Mouse (Mus musculus): ENCODE results near the gene Mpg. TPM values are rescaled to one million over a fixed set of nuclear protein-coding genes. Genes with fewer than 3 reads are reported as not detected.
A peak's percentile ranks its signal among the peaks of the same experiment; 100 is the strongest.

The Mpg gene
- polyA plus RNA-seq, 1 experiment from 2014 or later, result 24.8 TPM

- Histone ChIP-seq H3K4me1 (ENCODE audit: control insufficient read depth, insufficient read depth, low read length) (no peaks in the 10 kb centered on the region), H3K27me3 (ENCODE audit: control insufficient read depth, insufficient read depth, low read length) (no peaks in the 10 kb centered on the region), H3K36me3 (ENCODE audit: control insufficient read depth, insufficient read depth, low read length) (no peaks in the 10 kb centered on the region), H3K9me3 (ENCODE audit: control insufficient read depth, low read length) (no peaks in the 10 kb centered on the region), H3K27ac (ENCODE audit: low read depth, low read length) (no peak overlapping the region), H3K4me2 (no peak overlapping the region), H3K4me3 (ENCODE audit: low read depth, low read length) (no peak overlapping the region), H3K9ac (ENCODE audit: low read length) (no peak overlapping the region)
- WGBS, result 79% methylated on average over 9 of the region's 9 CpGs
- DNase-seq (ENCODE audit: low spot score, missing footprints) (peak; percentile 39), ATAC-seq (ENCODE audit: low FRiP score) (no peak)
Measured at GRCm38 (mm10) chr11:32190119-32190518, 36.2 kb upstream of the Mpg start.

GRCm38 (mm10) chr11:32190603-32191110 is 35.6 kb upstream of the Mpg start:
- ATAC-seq (ENCODE audit: low FRiP score) (no peak), DNase-seq (ENCODE audit: low spot score, missing footprints) (peak; percentile 81)
- no peak overlapping the region for H3K9ac ChIP-seq (ENCODE audit: low read length)
- no peak overlapping the region for H3K4me3 ChIP-seq (ENCODE audit: low read depth, low read length)
- H3K9me3 ChIP-seq (ENCODE audit: control insufficient read depth, low read length), result no peaks in the 10 kb centered on the region
- no peaks in the 10 kb centered on the region for H3K27me3 ChIP-seq (ENCODE audit: control insufficient read depth, insufficient read depth, low read length)
- no peaks in the 10 kb centered on the region for H3K4me1 ChIP-seq (ENCODE audit: control insufficient read depth, insufficient read depth, low read length)
- no peaks in the 10 kb centered on the region for H3K36me3 ChIP-seq (ENCODE audit: control insufficient read depth, insufficient read depth, low read length)
- no peak overlapping the region for H3K27ac ChIP-seq (ENCODE audit: low read depth, low read length)
- no peak overlapping the region for H3K4me2 ChIP-seq
- 77% methylated on average over 13 of the region's 13 CpGs for WGBS

- H3K27me3 ChIP-seq (ENCODE audit: control insufficient read depth, insufficient read depth, low read length), result no peaks in the 10 kb centered on the region
- WGBS, result 94% methylated on average over 10 of the region's 10 CpGs
Measured at GRCm38 (mm10) chr11:32193156-32193555, 33.1 kb upstream of the Mpg start.

GRCm38 (mm10) chr11:32194086-32194485 is 32.2 kb upstream of the Mpg start:
- ATAC-seq (ENCODE audit: low FRiP score) (no peak), DNase-seq (ENCODE audit: low spot score, missing footprints) (peak; percentile 49)
- no peak overlapping the region for H3K4me2 ChIP-seq
- WGBS, result 87% methylated on average over 10 of the region's 10 CpGs
- no peak overlapping the region for H3K9ac ChIP-seq (ENCODE audit: low read length)
- H3K27me3 ChIP-seq (ENCODE audit: control insufficient read depth, insufficient read depth, low read length), result no peaks in the 10 kb centered on the region
- no peak overlapping the region for H3K27ac ChIP-seq (ENCODE audit: low read depth, low read length)
- no peaks in the 10 kb centered on the region for H3K9me3 ChIP-seq (ENCODE audit: control insufficient read depth, low read length)
- H3K36me3 ChIP-seq (ENCODE audit: control insufficient read depth, insufficient read depth, low read length), result no peaks in the 10 kb centered on the region
- no peaks in the 10 kb centered on the region for H3K4me1 ChIP-seq (ENCODE audit: control insufficient read depth, insufficient read depth, low read length)
- H3K4me3 ChIP-seq (ENCODE audit: low read depth, low read length), result no peak overlapping the region

More at GRCm38 (mm10) chr11:32193156-32193555, 33.1 kb upstream of the Mpg start:
- ATAC-seq (ENCODE audit: low FRiP score) (no peak), DNase-seq (ENCODE audit: low spot score, missing footprints) (peak; percentile 31)
- no peaks in the 10 kb centered on the region for H3K4me1 ChIP-seq (ENCODE audit: control insufficient read depth, insufficient read depth, low read length)
- no peak overlapping the region for H3K4me2 ChIP-seq
- H3K9me3 ChIP-seq (ENCODE audit: control insufficient read depth, low read length), result no peaks in the 10 kb centered on the region
- no peak overlapping the region for H3K27ac ChIP-seq (ENCODE audit: low read depth, low read length)
- no peak overlapping the region for H3K9ac ChIP-seq (ENCODE audit: low read length)
- H3K36me3 ChIP-seq (ENCODE audit: control insufficient read depth, insufficient read depth, low read length), result no peaks in the 10 kb centered on the region
- H3K4me3 ChIP-seq (ENCODE audit: low read depth, low read length), result no peak overlapping the region

GRCm38 (mm10) chr11:32194626-32195025 is 31.7 kb upstream of the Mpg start:
- no peaks in the 10 kb centered on the region for H3K27me3 ChIP-seq (ENCODE audit: control insufficient read depth, insufficient read depth, low read length)
- no peaks in the 10 kb centered on the region for H3K4me1 ChIP-seq (ENCODE audit: control insufficient read depth, insufficient read depth, low read length)
- H3K9ac ChIP-seq (ENCODE audit: low read length), result no peak overlapping the region
- DNase-seq (ENCODE audit: low spot score, missing footprints), result no peak
- H3K27ac ChIP-seq (ENCODE audit: low read depth, low read length), result no peak overlapping the region
- H3K36me3 ChIP-seq (ENCODE audit: control insufficient read depth, insufficient read depth, low read length), result no peaks in the 10 kb centered on the region
- no peak overlapping the region for H3K4me3 ChIP-seq (ENCODE audit: low read depth, low read length)
- no peak for ATAC-seq (ENCODE audit: low FRiP score)
- H3K9me3 ChIP-seq (ENCODE audit: control insufficient read depth, low read length), result no peaks in the 10 kb centered on the region
- WGBS, result 81% methylated on average over 5 of the region's 5 CpGs
- H3K4me2 ChIP-seq, result no peak overlapping the region

GRCm38 (mm10) chr11:32195867-32196540 is 30.3 kb upstream of the Mpg start:
- H3K4me2 ChIP-seq, result no peak overlapping the region
- WGBS, result 31% methylated on average over 11 of the region's 11 CpGs

GRCm38 (mm10) chr11:32196727-32197126 is 29.6 kb upstream of the Mpg start:
- H3K36me3 ChIP-seq (ENCODE audit: control insufficient read depth, insufficient read depth, low read length), result no peaks in the 10 kb centered on the region
- WGBS, result 75% methylated on average over 6 of the region's 6 CpGs
- no peak overlapping the region for H3K4me3 ChIP-seq (ENCODE audit: low read depth, low read length)
- ATAC-seq (ENCODE audit: low FRiP score) (no peak), DNase-seq (ENCODE audit: low spot score, missing footprints) (peak; percentile 37)
- H3K4me2 ChIP-seq, result no peak overlapping the region
- no peaks in the 10 kb centered on the region for H3K27me3 ChIP-seq (ENCODE audit: control insufficient read depth, insufficient read depth, low read length)
- H3K4me1 ChIP-seq (ENCODE audit: control insufficient read depth, insufficient read depth, low read length), result no peaks in the 10 kb centered on the region
- H3K9me3 ChIP-seq (ENCODE audit: control insufficient read depth, low read length), result no peaks in the 10 kb centered on the region
- H3K9ac ChIP-seq (ENCODE audit: low read length), result no peak overlapping the region
- no peak overlapping the region for H3K27ac ChIP-seq (ENCODE audit: low read depth, low read length)

More at GRCm38 (mm10) chr11:32195867-32196540, 30.3 kb upstream of the Mpg start:
- ATAC-seq (ENCODE audit: low FRiP score), result no peak; the same call in 1 of the 2 replicates
- Histone ChIP-seq H3K27me3 (ENCODE audit: control insufficient read depth, insufficient read depth, low read length) (no peaks in the 10 kb centered on the region), H3K36me3 (ENCODE audit: control insufficient read depth, insufficient read depth, low read length) (no peaks in the 10 kb centered on the region), H3K4me1 (ENCODE audit: control insufficient read depth, insufficient read depth, low read length) (no peaks in the 10 kb centered on the region), H3K9me3 (ENCODE audit: control insufficient read depth, low read length) (no peaks in the 10 kb centered on the region), H3K4me3 (ENCODE audit: low read depth, low read length) (no peak overlapping the region), H3K27ac (ENCODE audit: low read depth, low read length) (no peak overlapping the region), H3K9ac (ENCODE audit: low read length) (no peak overlapping the region)
- DNase-seq (ENCODE audit: low spot score, missing footprints), result peak; percentile 69

- Histone ChIP-seq H3K27me3 (ENCODE audit: control insufficient read depth, insufficient read depth, low read length) (no peaks in the 10 kb centered on the region), H3K9me3 (ENCODE audit: control insufficient read depth, low read length) (no peaks in the 10 kb centered on the region), H3K9ac (ENCODE audit: low read length) (no peak overlapping the region), H3K4me2 (no peak overlapping the region), H3K36me3 (ENCODE audit: control insufficient read depth, insufficient read depth, low read length) (no peaks in the 10 kb centered on the region), H3K4me3 (ENCODE audit: low read depth, low read length) (no peak overlapping the region), H3K4me1 (ENCODE audit: control insufficient read depth, insufficient read depth, low read length) (no peaks in the 10 kb centered on the region), H3K27ac (ENCODE audit: low read depth, low read length) (no peak overlapping the region)
- ATAC-seq (ENCODE audit: low FRiP score) (no peak), DNase-seq (ENCODE audit: low spot score, missing footprints) (peak; percentile 73)
- 61% methylated on average over 3 of the region's 3 CpGs for WGBS
Measured at GRCm38 (mm10) chr11:32197766-32198165, 28.5 kb upstream of the Mpg start.

GRCm38 (mm10) chr11:32198256-32198955 is 27.9 kb upstream of the Mpg start:
- ATAC-seq (ENCODE audit: low FRiP score) (no peak), DNase-seq (ENCODE audit: low spot score, missing footprints) (peak; percentile 51)
- Histone ChIP-seq H3K36me3 (ENCODE audit: control insufficient read depth, insufficient read depth, low read length) (no peaks in the 10 kb centered on the region), H3K9ac (ENCODE audit: low read length) (no peak overlapping the region), H3K4me1 (ENCODE audit: control insufficient read depth, insufficient read depth, low read length) (no peaks in the 10 kb centered on the region), H3K4me2 (no peak overlapping the region), H3K4me3 (ENCODE audit: low read depth, low read length) (no peak overlapping the region), H3K9me3 (ENCODE audit: control insufficient read depth, low read length) (no peaks in the 10 kb centered on the region), H3K27me3 (ENCODE audit: control insufficient read depth, insufficient read depth, low read length) (no peaks in the 10 kb centered on the region), H3K27ac (ENCODE audit: low read depth, low read length) (no peak overlapping the region)
- WGBS, result 73% methylated on average over 14 of the region's 14 CpGs

Data from midbrain, embryonic 11.5 days (tissue).